Mouse (Mus musculus): ENCODE data around the gene Ms4a4b. TPM values are rescaled to one million over a fixed set of nuclear protein-coding genes. Genes with fewer than 3 reads are reported as not detected.

Ms4a4b gene
- polyA plus RNA-seq, 1 experiment from 2014 or later: 2.4 TPM

GRCm38 (mm10) chr19:11484388-11484787 lies 41.0 kb downstream of the Ms4a4b start:
- no peak for ATAC-seq

GRCm38 (mm10) chr19:11485266-11485665 lies 41.9 kb downstream of the Ms4a4b start:
- H3K4me3 ChIP-seq (ENCODE audit: low read depth, low read length): no peak overlapping the region
- no peak overlapping the region for H3K9ac ChIP-seq (replicated peaks; ENCODE audit: low read depth)
- H3K36me3 ChIP-seq (ENCODE audit: insufficient read depth, low read length): no peaks in the 10 kb centered on the region
- no peaks in the 10 kb centered on the region for H3K4me1 ChIP-seq (ENCODE audit: insufficient read depth, low read depth, low read length)
- no peaks in the 10 kb centered on the region for H3K27me3 ChIP-seq (replicated peaks; ENCODE audit: insufficient read depth, low read length)
- H3K9me3 ChIP-seq (ENCODE audit: low read length): no peaks in the 10 kb centered on the region
- ATAC-seq (no peak), DNase-seq (ENCODE audit: low spot score) (no peak)
- no peak overlapping the region for H3K27ac ChIP-seq (ENCODE audit: low read length)
- H3K4me2 ChIP-seq (replicated peaks; ENCODE audit: low read depth, low read length): no peak overlapping the region
- WGBS: 71% methylated on average over 3 of the region's 3 CpGs
- no peak for TF ChIP-seq CTCF (IDR thresholded peaks at IDR 0.05)
- no peak for TF ChIP-seq EP300 (IDR thresholded peaks at IDR 0.05)

More at GRCm38 (mm10) chr19:11484388-11484787, 41.0 kb downstream of the Ms4a4b start:
- H3K4me3 ChIP-seq (ENCODE audit: low read depth, low read length): no peak overlapping the region
- H3K9me3 ChIP-seq (ENCODE audit: low read length): no peaks in the 10 kb centered on the region
- no peaks in the 10 kb centered on the region for H3K4me1 ChIP-seq (ENCODE audit: insufficient read depth, low read depth, low read length)
- H3K36me3 ChIP-seq (ENCODE audit: insufficient read depth, low read length): no peaks in the 10 kb centered on the region
- no peak for TF ChIP-seq CTCF (IDR thresholded peaks at IDR 0.05)
- no peak for TF ChIP-seq EP300 (IDR thresholded peaks at IDR 0.05)
- 60% methylated on average over 3 of the region's 3 CpGs for WGBS
- no peak overlapping the region for H3K27ac ChIP-seq (ENCODE audit: low read length)
- H3K27me3 ChIP-seq (replicated peaks; ENCODE audit: insufficient read depth, low read length): no peaks in the 10 kb centered on the region
- H3K4me2 ChIP-seq (replicated peaks; ENCODE audit: low read depth, low read length): no peak overlapping the region
- no peak for DNase-seq (ENCODE audit: low spot score)
- no peak overlapping the region for H3K9ac ChIP-seq (replicated peaks; ENCODE audit: low read depth)

- no peak within 1 kb of the TSS for H3K4me2 ChIP-seq (replicated peaks; ENCODE audit: low read depth, low read length)
- H3K27me3 ChIP-seq (replicated peaks; ENCODE audit: insufficient read depth, low read length): no peaks in the 10 kb centered on the region
- DNase-seq (ENCODE audit: low spot score) (no peak), ATAC-seq (no peak)
- WGBS: 49% methylated on average over 2 of the region's 2 CpGs
- no peak within 1 kb of the TSS for H3K4me3 ChIP-seq (ENCODE audit: low read depth, low read length)
- no peak for TF ChIP-seq CTCF (IDR thresholded peaks at IDR 0.05)
- no peak for TF ChIP-seq EP300 (IDR thresholded peaks at IDR 0.05)
- no peak within 1 kb of the TSS for H3K27ac ChIP-seq (ENCODE audit: low read length)
- H3K9ac ChIP-seq (replicated peaks; ENCODE audit: low read depth): no peak within 1 kb of the TSS
- H3K9me3 ChIP-seq (ENCODE audit: low read length): no peaks in the 10 kb centered on the region
- no peaks in the 10 kb centered on the region for H3K36me3 ChIP-seq (ENCODE audit: insufficient read depth, low read length)
- no peaks in the 10 kb centered on the region for H3K4me1 ChIP-seq (ENCODE audit: insufficient read depth, low read depth, low read length)
These were observed 42.4 kb downstream of the Ms4a4b start, which contains the start of gene Gm8369 for GRCm38 (mm10) chr19:11485746-11486145. TSS of gene Gm8369 (plus strand) at chr19:11485938.

GRCm38 (mm10) chr19:11486599-11486998 lies 43.2 kb downstream of the Ms4a4b start:
- Histone ChIP-seq H3K27ac (ENCODE audit: low read length) (no peak overlapping the region), H3K9ac (replicated peaks; ENCODE audit: low read depth) (no peak overlapping the region), H3K4me1 (ENCODE audit: insufficient read depth, low read depth, low read length) (no peaks in the 10 kb centered on the region), H3K4me3 (ENCODE audit: low read depth, low read length) (no peak overlapping the region), H3K36me3 (ENCODE audit: insufficient read depth, low read length) (no peaks in the 10 kb centered on the region), H3K4me2 (replicated peaks; ENCODE audit: low read depth, low read length) (no peak overlapping the region), H3K9me3 (ENCODE audit: low read length) (no peaks in the 10 kb centered on the region), H3K27me3 (replicated peaks; ENCODE audit: insufficient read depth, low read length) (no peaks in the 10 kb centered on the region)
- no peak for DNase-seq (ENCODE audit: low spot score)
- 73% methylated on average over 1 of the region's 1 CpGs for WGBS
- ATAC-seq: no peak
- TF ChIP-seq CTCF (IDR thresholded peaks at IDR 0.05): no peak
- TF ChIP-seq EP300 (IDR thresholded peaks at IDR 0.05): no peak

GRCm38 (mm10) chr19:11491406-11492189 lies 48.2 kb downstream of the Ms4a4b start:
- Histone ChIP-seq H3K4me1 (ENCODE audit: insufficient read depth, low read depth, low read length) (no peaks in the 10 kb centered on the region), H3K4me3 (ENCODE audit: low read depth, low read length) (no peak overlapping the region), H3K36me3 (ENCODE audit: insufficient read depth, low read length) (no peaks in the 10 kb centered on the region), H3K4me2 (replicated peaks; ENCODE audit: low read depth, low read length) (no peak overlapping the region), H3K27me3 (replicated peaks; ENCODE audit: insufficient read depth, low read length) (no peaks in the 10 kb centered on the region), H3K9ac (replicated peaks; ENCODE audit: low read depth) (no peak overlapping the region), H3K27ac (ENCODE audit: low read length) (no peak overlapping the region), H3K9me3 (ENCODE audit: low read length) (no peaks in the 10 kb centered on the region)
- 51% methylated on average over 4 of the region's 4 CpGs for WGBS
- no peak for ATAC-seq
- no peak for DNase-seq (ENCODE audit: low spot score)
- TF ChIP-seq CTCF (IDR thresholded peaks at IDR 0.05): no peak

GRCm38 (mm10) chr19:11492671-11493070 lies 49.3 kb downstream of the Ms4a4b start:
- no peaks in the 10 kb centered on the region for H3K9me3 ChIP-seq (ENCODE audit: low read length)
- no peaks in the 10 kb centered on the region for H3K4me1 ChIP-seq (ENCODE audit: insufficient read depth, low read depth, low read length)
- no peak for ATAC-seq
- H3K4me3 ChIP-seq (ENCODE audit: low read depth, low read length): no peak overlapping the region
- no peaks in the 10 kb centered on the region for H3K36me3 ChIP-seq (ENCODE audit: insufficient read depth, low read length)
- DNase-seq (ENCODE audit: low spot score): no peak
- H3K27ac ChIP-seq (ENCODE audit: low read length): no peak overlapping the region
- no peak overlapping the region for H3K4me2 ChIP-seq (replicated peaks; ENCODE audit: low read depth, low read length)
- H3K27me3 ChIP-seq (replicated peaks; ENCODE audit: insufficient read depth, low read length): no peaks in the 10 kb centered on the region
- TF ChIP-seq EP300 (IDR thresholded peaks at IDR 0.05): no peak
- TF ChIP-seq CTCF (IDR thresholded peaks at IDR 0.05): no peak
- 56% methylated on average over 1 of the region's 1 CpGs for WGBS
- H3K9ac ChIP-seq (replicated peaks; ENCODE audit: low read depth): no peak overlapping the region
